Mouse (Mus musculus): ENCODE data around the gene Top2b.

- TF ChIP-seq CTCF (IDR thresholded peaks at IDR 0.05; ENCODE audit: borderline replicate concordance, extremely low read depth, insufficient read depth, insufficient read length): peak; percentile 70; the same call in 1 of the 2 replicates
- TF ChIP-seq POLR2A (IDR thresholded peaks at IDR 0.05; ENCODE audit: borderline replicate concordance, extremely low read depth, insufficient read depth, insufficient read length, poor library complexity, severe bottlenecking): no peak
Observed at GRCm38 (mm10) chr14:16379917-16380570, 15.1 kb downstream of the Top2b start.
